Mouse (Mus musculus): ENCODE data around the gene Thegl. TPM values are rescaled to one million over a fixed set of nuclear protein-coding genes. Genes with fewer than 3 reads are reported as not detected.

The Thegl gene
- polyA plus RNA-seq, 1 experiment from 2014 or later: 1.2 TPM

GRCm38 (mm10) chr5:77067321-77067720, 51.5 kb downstream of the Thegl start:
- Histone ChIP-seq H3K4me1 (replicated peaks; ENCODE audit: control insufficient read depth, insufficient read depth, low read length) (no peaks in the 10 kb centered on the region), H3K27ac (ENCODE audit: low read depth) (no peak overlapping the region), H3K27me3 (replicated peaks; ENCODE audit: control insufficient read depth, insufficient read depth, low read length) (no peaks in the 10 kb centered on the region), H3K36me3 (ENCODE audit: control insufficient read depth, insufficient read depth, low read length) (no peaks in the 10 kb centered on the region), H3K4me3 (ENCODE audit: low read depth, low read length) (no peak overlapping the region), H3K9ac (ENCODE audit: low read length) (no peak overlapping the region), H3K4me2 (ENCODE audit: low read length) (no peak overlapping the region), H3K9me3 (ENCODE audit: control insufficient read depth, low read length) (no peaks in the 10 kb centered on the region)
- DNase-seq (ENCODE audit: low spot score) (no peak), ATAC-seq (replicated peaks; ENCODE audit: low FRiP score, low TSS enrichment, low read depth) (no peak)
- 82% methylated on average over 8 of the region's 8 CpGs for WGBS

DNA sequence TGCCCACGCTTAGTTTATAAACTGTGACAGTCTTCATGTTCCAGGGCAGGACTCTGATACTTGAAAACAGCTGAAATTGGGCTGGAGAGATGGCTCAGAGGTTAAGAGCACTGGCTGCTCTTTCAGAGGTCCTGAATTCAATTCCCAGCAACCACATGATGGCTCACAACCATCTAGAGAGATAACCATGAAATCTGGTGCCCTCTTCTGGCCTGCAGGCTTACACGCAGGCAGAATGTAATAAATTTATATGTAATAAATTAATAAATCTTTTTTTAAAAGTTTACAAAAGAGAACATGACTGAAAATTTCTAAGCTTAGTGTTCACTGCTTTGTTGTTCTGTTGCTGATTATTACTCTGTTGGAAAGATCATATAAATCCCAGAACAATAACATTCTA, 55.2 kb downstream of the Thegl start:
- no peaks in the 10 kb centered on the region for H3K9me3 ChIP-seq (ENCODE audit: control insufficient read depth, low read length)
- no peaks in the 10 kb centered on the region for H3K27me3 ChIP-seq (replicated peaks; ENCODE audit: control insufficient read depth, insufficient read depth, low read length)
- H3K4me1 ChIP-seq (replicated peaks; ENCODE audit: control insufficient read depth, insufficient read depth, low read length): no peaks in the 10 kb centered on the region
- H3K36me3 ChIP-seq (ENCODE audit: control insufficient read depth, insufficient read depth, low read length): no peaks in the 10 kb centered on the region
- no peak for DNase-seq (ENCODE audit: low spot score)
- 84% methylated on average over 2 of the region's 2 CpGs for WGBS
- no peak for ATAC-seq (replicated peaks; ENCODE audit: low FRiP score, low TSS enrichment, low read depth)
- H3K9ac ChIP-seq (ENCODE audit: low read length): no peak overlapping the region
- H3K27ac ChIP-seq (ENCODE audit: low read depth): no peak overlapping the region
- no peak overlapping the region for H3K4me3 ChIP-seq (ENCODE audit: low read depth, low read length)
- no peak overlapping the region for H3K4me2 ChIP-seq (ENCODE audit: low read length)

- Histone ChIP-seq H3K4me2 (ENCODE audit: low read length) (no peak overlapping the region), H3K4me1 (replicated peaks; ENCODE audit: control insufficient read depth, insufficient read depth, low read length) (no peaks in the 10 kb centered on the region), H3K36me3 (ENCODE audit: control insufficient read depth, insufficient read depth, low read length) (no peaks in the 10 kb centered on the region), H3K9ac (ENCODE audit: low read length) (no peak overlapping the region), H3K9me3 (ENCODE audit: control insufficient read depth, low read length) (no peaks in the 10 kb centered on the region), H3K27me3 (replicated peaks; ENCODE audit: control insufficient read depth, insufficient read depth, low read length) (no peaks in the 10 kb centered on the region), H3K27ac (ENCODE audit: low read depth) (no peak overlapping the region), H3K4me3 (ENCODE audit: low read depth, low read length) (no peak overlapping the region)
- WGBS: 83% methylated on average over 3 of the region's 3 CpGs
- no peak for ATAC-seq (replicated peaks; ENCODE audit: low FRiP score, low TSS enrichment, low read depth)
- no peak for DNase-seq (ENCODE audit: low spot score)
These were observed 55.8 kb downstream of the Thegl start for GRCm38 (mm10) chr5:77071626-77072025.

DNA sequence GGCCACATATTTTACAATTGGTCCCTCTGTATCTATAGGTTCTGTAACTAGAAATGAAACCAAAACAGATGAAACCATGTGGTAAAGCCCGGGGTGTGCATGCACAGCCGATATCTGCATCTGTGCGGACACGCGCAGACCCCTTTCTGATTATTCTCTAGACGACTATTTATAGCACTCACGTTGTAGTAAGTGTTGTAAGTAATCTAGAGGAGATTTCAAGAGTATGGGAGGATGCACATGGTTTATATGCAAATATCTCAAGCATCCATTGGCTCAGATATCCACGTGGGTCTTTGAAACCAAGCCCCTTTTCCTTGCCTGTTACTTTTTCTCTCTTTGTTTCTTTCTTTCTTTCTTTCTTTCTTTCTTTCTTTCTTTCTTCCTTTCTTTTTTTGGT, 58.0 kb downstream of the Thegl start:
- Histone ChIP-seq H3K9me3 (ENCODE audit: control insufficient read depth, low read length) (no peaks in the 10 kb centered on the region), H3K9ac (ENCODE audit: low read length) (no peak overlapping the region), H3K4me1 (replicated peaks; ENCODE audit: control insufficient read depth, insufficient read depth, low read length) (no peaks in the 10 kb centered on the region), H3K36me3 (ENCODE audit: control insufficient read depth, insufficient read depth, low read length) (no peaks in the 10 kb centered on the region), H3K4me3 (ENCODE audit: low read depth, low read length) (no peak overlapping the region), H3K27me3 (replicated peaks; ENCODE audit: control insufficient read depth, insufficient read depth, low read length) (no peaks in the 10 kb centered on the region), H3K4me2 (ENCODE audit: low read length) (no peak overlapping the region), H3K27ac (ENCODE audit: low read depth) (no peak overlapping the region)
- DNase-seq (ENCODE audit: low spot score) (no peak), ATAC-seq (replicated peaks; ENCODE audit: low FRiP score, low TSS enrichment, low read depth) (no peak)
- 86% methylated on average over 8 of the region's 8 CpGs for WGBS

GRCm38 (mm10) chr5:77074914-77075313, 59.1 kb downstream of the Thegl start:
- Histone ChIP-seq H3K27ac (ENCODE audit: low read depth) (no peak overlapping the region), H3K27me3 (replicated peaks; ENCODE audit: control insufficient read depth, insufficient read depth, low read length) (no peaks in the 10 kb centered on the region), H3K9me3 (ENCODE audit: control insufficient read depth, low read length) (no peaks in the 10 kb centered on the region), H3K4me2 (ENCODE audit: low read length) (no peak overlapping the region), H3K36me3 (ENCODE audit: control insufficient read depth, insufficient read depth, low read length) (no peaks in the 10 kb centered on the region), H3K9ac (ENCODE audit: low read length) (no peak overlapping the region), H3K4me3 (ENCODE audit: low read depth, low read length) (no peak overlapping the region), H3K4me1 (replicated peaks; ENCODE audit: control insufficient read depth, insufficient read depth, low read length) (no peaks in the 10 kb centered on the region)
- 73% methylated on average over 2 of the region's 2 CpGs for WGBS
- ATAC-seq (replicated peaks; ENCODE audit: low FRiP score, low TSS enrichment, low read depth) (no peak), DNase-seq (ENCODE audit: low spot score) (no peak)

DNA sequence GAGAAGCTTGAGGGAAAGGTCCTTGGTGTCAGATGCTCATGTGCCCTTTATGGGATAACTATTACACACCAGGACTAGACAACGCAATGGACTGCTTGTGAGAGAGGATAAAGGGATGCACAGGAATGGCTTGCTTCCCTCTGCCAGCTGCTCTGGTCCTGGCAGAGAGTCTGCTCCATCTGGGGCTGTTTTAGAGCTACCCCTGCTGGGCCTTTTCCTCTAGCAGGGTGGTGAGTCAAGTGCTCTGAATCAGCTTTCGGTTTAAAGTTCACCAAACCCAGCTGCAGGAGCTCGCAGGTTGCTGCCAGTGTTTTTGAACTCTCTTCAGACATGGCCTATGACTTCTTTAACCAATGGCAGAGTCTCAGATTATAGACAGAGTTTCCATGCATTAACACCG, 60.1 kb downstream of the Thegl start:
- Histone ChIP-seq H3K27ac (ENCODE audit: low read depth) (no peak overlapping the region), H3K4me2 (ENCODE audit: low read length) (no peak overlapping the region), H3K4me1 (replicated peaks; ENCODE audit: control insufficient read depth, insufficient read depth, low read length) (no peaks in the 10 kb centered on the region), H3K9me3 (ENCODE audit: control insufficient read depth, low read length) (no peaks in the 10 kb centered on the region), H3K36me3 (ENCODE audit: control insufficient read depth, insufficient read depth, low read length) (no peaks in the 10 kb centered on the region), H3K27me3 (replicated peaks; ENCODE audit: control insufficient read depth, insufficient read depth, low read length) (no peaks in the 10 kb centered on the region), H3K9ac (ENCODE audit: low read length) (no peak overlapping the region), H3K4me3 (ENCODE audit: low read depth, low read length) (no peak overlapping the region)
- ATAC-seq (replicated peaks; ENCODE audit: low FRiP score, low TSS enrichment, low read depth): no peak
- WGBS: 89% methylated on average over 4 of the region's 4 CpGs
- no peak for DNase-seq (ENCODE audit: low spot score)

DNA sequence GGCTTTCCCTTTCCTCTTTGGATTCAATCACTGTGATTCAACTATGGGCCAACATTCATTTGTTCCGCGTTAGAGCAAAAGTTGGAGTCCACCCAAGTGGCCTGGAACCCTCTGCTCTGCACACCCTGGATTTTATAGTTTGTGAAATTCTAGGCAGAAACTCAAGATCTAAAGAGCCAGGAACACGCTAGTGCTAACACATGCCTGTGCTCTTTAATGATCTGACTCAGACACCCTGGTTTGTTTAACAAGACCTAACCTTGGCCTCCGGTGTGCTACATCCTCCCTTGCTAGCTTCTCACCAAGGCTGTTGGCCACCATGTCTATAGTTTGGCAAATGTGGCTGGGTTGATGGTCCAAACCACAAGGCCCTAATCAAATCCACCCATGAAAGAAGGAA, 64.9 kb downstream of the Thegl start:
- 90% methylated on average over 4 of the region's 4 CpGs for whole genome bisulfite sequencing
- Histone ChIP-seq H3K27ac (ENCODE audit: low read depth) (no peak overlapping the region), H3K4me3 (ENCODE audit: low read depth, low read length) (no peak overlapping the region), H3K27me3 (replicated peaks; ENCODE audit: control insufficient read depth, insufficient read depth, low read length) (no peaks in the 10 kb centered on the region), H3K9ac (ENCODE audit: low read length) (no peak overlapping the region), H3K9me3 (ENCODE audit: control insufficient read depth, low read length) (no peaks in the 10 kb centered on the region), H3K36me3 (ENCODE audit: control insufficient read depth, insufficient read depth, low read length) (no peaks in the 10 kb centered on the region), H3K4me1 (replicated peaks; ENCODE audit: control insufficient read depth, insufficient read depth, low read length) (no peaks in the 10 kb centered on the region), H3K4me2 (ENCODE audit: low read length) (no peak overlapping the region)
- no peak for ATAC-seq (replicated peaks; ENCODE audit: low FRiP score, low TSS enrichment, low read depth)
- no peak for DNase-seq (ENCODE audit: low spot score)

DNA sequence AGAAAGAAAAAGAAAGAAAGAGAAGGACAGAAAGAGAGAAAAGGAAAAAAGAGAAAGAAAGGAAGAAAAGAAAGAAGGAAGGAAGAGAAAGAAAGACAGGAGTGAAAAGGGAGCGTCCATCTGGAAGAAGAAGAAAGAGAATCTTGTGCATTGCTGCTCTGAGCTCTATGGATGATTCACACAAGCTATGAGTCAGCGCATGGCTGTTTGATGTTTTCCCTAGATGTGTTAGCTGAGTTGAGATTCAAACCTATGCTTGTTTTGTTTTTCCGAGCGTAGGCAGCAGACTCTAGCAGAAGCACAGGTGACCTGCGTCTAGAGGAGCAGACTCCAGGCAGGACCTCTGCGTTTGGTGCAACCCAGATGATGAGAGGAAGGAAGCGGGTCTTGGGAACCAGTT, 66.9 kb downstream of the Thegl start:
- no peak for ATAC-seq (replicated peaks; ENCODE audit: low FRiP score, low TSS enrichment, low read depth)
- no peak overlapping the region for H3K9ac ChIP-seq (ENCODE audit: low read length)
- 74% methylated on average over 7 of the region's 7 CpGs for WGBS

GRCm38 (mm10) chr5:77084418-77084817, 68.6 kb downstream of the Thegl start:
- 95% methylated on average over 4 of the region's 4 CpGs for WGBS
- Histone ChIP-seq H3K9ac (ENCODE audit: low read length) (no peak overlapping the region), H3K27me3 (replicated peaks; ENCODE audit: control insufficient read depth, insufficient read depth, low read length) (no peaks in the 10 kb centered on the region), H3K4me3 (ENCODE audit: low read depth, low read length) (no peak overlapping the region), H3K9me3 (ENCODE audit: control insufficient read depth, low read length) (no peaks in the 10 kb centered on the region), H3K4me2 (ENCODE audit: low read length) (no peak overlapping the region), H3K36me3 (ENCODE audit: control insufficient read depth, insufficient read depth, low read length) (no peaks in the 10 kb centered on the region), H3K27ac (ENCODE audit: low read depth) (no peak overlapping the region), H3K4me1 (replicated peaks; ENCODE audit: control insufficient read depth, insufficient read depth, low read length) (no peaks in the 10 kb centered on the region)
- ATAC-seq (replicated peaks; ENCODE audit: low FRiP score, low TSS enrichment, low read depth) (no peak), DNase-seq (ENCODE audit: low spot score) (no peak)

More for the DNA sequence above, 66.9 kb downstream of the Thegl start:
- no peaks in the 10 kb centered on the region for H3K4me1 ChIP-seq (replicated peaks; ENCODE audit: control insufficient read depth, insufficient read depth, low read length)
- H3K36me3 ChIP-seq (ENCODE audit: control insufficient read depth, insufficient read depth, low read length): no peaks in the 10 kb centered on the region
- no peaks in the 10 kb centered on the region for H3K27me3 ChIP-seq (replicated peaks; ENCODE audit: control insufficient read depth, insufficient read depth, low read length)
- DNase-seq (ENCODE audit: low spot score): no peak
- no peak overlapping the region for H3K27ac ChIP-seq (ENCODE audit: low read depth)
- no peaks in the 10 kb centered on the region for H3K9me3 ChIP-seq (ENCODE audit: control insufficient read depth, low read length)
- no peak overlapping the region for H3K4me3 ChIP-seq (ENCODE audit: low read depth, low read length)
- no peak overlapping the region for H3K4me2 ChIP-seq (ENCODE audit: low read length)

All from intestine, embryonic 14.5 days (tissue).